Mouse (Mus musculus) hindbrain, embryonic 11.5 days (tissue): ENCODE results near the gene Asna1. TPM values are rescaled to one million over a fixed set of nuclear protein-coding genes. Genes with fewer than 3 reads are reported as not detected.
A peak's percentile ranks its signal among the peaks of the same experiment; 100 is the strongest.

Experiments used
- ATAC-seq: fragments of 200-750 bp; cut with Nextera tagmentation; 2 replicates; pipeline ENCODE4 v1.8.0; 2017; ENCODE audit warnings: mild to moderate bottlenecking, moderate TSS enrichment, moderate library complexity; ENCODE audit not compliant: low FRiP score
- DNase-seq: peaks from one replicate; pipeline ENCODE4 v3.0.0-alpha.2; 2015; ENCODE audit warnings: low spot score
- H3K27ac ChIP-seq: fragments of 300-500 bp; sonication (generic); 2 replicates; pipeline ENCODE4 v1.5.1; 2014; ENCODE audit warnings: mild to moderate bottlenecking, low read depth, low read length
- H3K27me3 ChIP-seq: fragments of 300-500 bp; sonication (generic); 2 replicates; pipeline ENCODE4 v1.6.1; 2014; ENCODE audit warnings: mild to moderate bottlenecking, low read length, moderate library complexity, mixed read lengths; ENCODE audit not compliant: control insufficient read depth, insufficient read depth
- H3K36me3 ChIP-seq: fragments of 300-500 bp; sonication (generic); 2 replicates; pipeline ENCODE4 v1.6.1; 2014; ENCODE audit warnings: mild to moderate bottlenecking, low read length, moderate library complexity, mixed read lengths; ENCODE audit not compliant: control insufficient read depth, insufficient read depth
- H3K4me1 ChIP-seq: fragments of 300-500 bp; sonication (generic); replicated peaks from 2 replicates; pipeline ENCODE4 v1.6.1; 2014; ENCODE audit warnings: low read length, mixed read lengths; ENCODE audit not compliant: control insufficient read depth, insufficient read depth
- H3K4me2 ChIP-seq: fragments of 300-500 bp; sonication (generic); replicated peaks from 2 replicates; pipeline ENCODE4 v1.6.1; 2014; ENCODE audit warnings: mild to moderate bottlenecking, low read depth, low read length
- H3K4me3 ChIP-seq: fragments of 300-500 bp; sonication (generic); 2 replicates; pipeline ENCODE4 v1.5.1; 2014; ENCODE audit warnings: low read depth, low read length
- H3K9ac ChIP-seq: fragments of 300-500 bp; sonication (generic); 2 replicates; pipeline ENCODE4 v1.6.1; 2014; ENCODE audit warnings: low read depth, low read length
- H3K9me3 ChIP-seq: fragments of 300-500 bp; sonication (generic); 2 replicates; pipeline ENCODE4 v1.6.1; 2016; ENCODE audit warnings: low read length; ENCODE audit not compliant: control insufficient read depth
- WGBS: fragments of 180-500 bp; shearing (Covaris S2); extraction: QIAGEN DNeasy Blood & Tissue Kit; methylation state at CpG from one replicate; pipeline ENCODE4 v1.1.7; 2014; 5-methylcytosine and 5-hydroxymethylcytosine counted together
- polyA plus RNA-seq: library from polyadenylated mRNA; unstranded; fragments of >200 nt; fragmentation: Nextera tagmentation; extraction: Ambion mirVana; gene quantifications from 2 replicates; pipeline ENCODE4 v1.2.1, GENCODE M21; 2014

Asna1 gene
- polyA plus RNA-seq, 1 experiment from 2014 or later = 134 TPM

DNA sequence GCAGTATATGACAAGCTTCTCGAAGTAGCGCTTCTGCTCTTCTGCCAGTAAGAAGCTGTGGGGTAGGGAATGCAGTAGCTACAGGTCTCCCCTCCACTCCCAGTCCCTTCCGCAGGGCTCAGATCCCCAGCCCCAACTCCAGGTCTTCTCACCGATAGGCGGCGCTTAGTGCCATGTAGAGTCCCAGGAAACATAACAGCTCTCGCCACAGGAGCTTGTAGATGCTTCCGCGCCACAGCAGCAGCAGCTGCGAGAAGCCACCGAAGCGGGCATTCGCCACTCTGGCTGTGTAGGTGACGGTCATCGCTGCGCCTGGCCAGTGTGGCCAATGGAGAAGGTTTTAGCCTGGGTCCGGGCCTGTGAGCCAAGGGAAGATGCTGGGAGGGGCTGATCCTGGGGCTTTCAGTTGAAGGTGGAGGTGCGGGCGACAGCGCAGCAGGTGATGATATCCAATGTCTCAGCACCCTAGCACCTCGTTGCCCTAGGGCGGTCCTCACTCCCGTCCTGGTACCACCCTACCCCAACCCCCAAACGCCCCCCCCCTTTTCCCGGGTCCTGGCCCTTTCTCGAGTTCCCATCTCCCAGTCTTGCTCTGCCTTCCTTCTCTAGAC, 11.7 kb downstream of the Asna1 start:
- peaks cover 3% of the 10 kb centered on the region; the same call in 1 of the 2 replicates for H3K36me3 ChIP-seq
- 7% methylated on average over 23 of the region's 26 CpGs for WGBS
- peak overlapping the region; percentile 55 for H3K4me2 ChIP-seq
- peak overlapping the region; percentile 39; the same call in 1 of the 2 replicates for H3K9ac ChIP-seq
- H3K4me1 ChIP-seq = no peaks in the 10 kb centered on the region
- ATAC-seq = peak; percentile 66
- no peaks in the 10 kb centered on the region for H3K9me3 ChIP-seq
- peak; percentile 85 for DNase-seq
- 0 out of 2 replicates have a peak overlapping the region, but pooled peaks have one; percentile 12 for H3K4me3 ChIP-seq
- peaks cover 32% of the 10 kb centered on the region for H3K27me3 ChIP-seq
- no peak overlapping the region for H3K27ac ChIP-seq

- Histone ChIP-seq H3K4me3 (no peak overlapping the region), H3K27me3 (peaks cover 34% of the 10 kb centered on the region), H3K9ac (no peak overlapping the region), H3K36me3 (no peaks in the 10 kb centered on the region), H3K27ac (no peak overlapping the region), H3K9me3 (no peaks in the 10 kb centered on the region), H3K4me2 (no peak overlapping the region), H3K4me1 (no peaks in the 10 kb centered on the region)
- 16% methylated on average over 28 of the region's 28 CpGs for WGBS
- no peak for DNase-seq
- no peak for ATAC-seq
Measured at GRCm38 (mm10) chr8:85011242-85011641, 13.8 kb downstream of the Asna1 start.

DNA sequence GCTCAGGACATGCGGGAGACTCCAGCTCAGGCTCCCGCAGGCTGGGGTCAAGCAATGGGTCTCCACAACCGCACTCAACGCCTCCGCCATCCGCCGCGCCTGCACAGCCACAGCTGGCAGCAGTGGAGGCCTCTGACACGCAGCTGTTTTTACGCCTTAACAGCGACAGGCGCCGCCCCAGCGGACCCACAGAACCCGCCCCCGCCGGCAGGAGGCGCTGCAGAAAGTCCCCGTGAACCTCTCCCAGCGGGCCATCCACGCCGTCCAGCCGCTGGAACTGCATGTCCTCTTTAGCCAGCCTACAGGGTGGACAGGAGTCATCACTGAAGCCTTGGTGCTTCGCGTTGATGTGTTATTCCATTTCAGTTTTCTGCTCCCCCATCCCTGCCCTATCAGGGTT, 17.4 kb downstream of the Asna1 start:
- DNase-seq (peak; percentile 49), ATAC-seq (no peak)
- Histone ChIP-seq H3K36me3 (no peaks in the 10 kb centered on the region), H3K27ac (no peak overlapping the region), H3K27me3 (peaks cover 27% of the 10 kb centered on the region), H3K9ac (no peak overlapping the region), H3K9me3 (no peaks in the 10 kb centered on the region), H3K4me1 (no peaks in the 10 kb centered on the region), H3K4me2 (no peak overlapping the region), H3K4me3 (no peak overlapping the region)
- WGBS = 18% methylated on average over 25 of the region's 25 CpGs

DNA sequence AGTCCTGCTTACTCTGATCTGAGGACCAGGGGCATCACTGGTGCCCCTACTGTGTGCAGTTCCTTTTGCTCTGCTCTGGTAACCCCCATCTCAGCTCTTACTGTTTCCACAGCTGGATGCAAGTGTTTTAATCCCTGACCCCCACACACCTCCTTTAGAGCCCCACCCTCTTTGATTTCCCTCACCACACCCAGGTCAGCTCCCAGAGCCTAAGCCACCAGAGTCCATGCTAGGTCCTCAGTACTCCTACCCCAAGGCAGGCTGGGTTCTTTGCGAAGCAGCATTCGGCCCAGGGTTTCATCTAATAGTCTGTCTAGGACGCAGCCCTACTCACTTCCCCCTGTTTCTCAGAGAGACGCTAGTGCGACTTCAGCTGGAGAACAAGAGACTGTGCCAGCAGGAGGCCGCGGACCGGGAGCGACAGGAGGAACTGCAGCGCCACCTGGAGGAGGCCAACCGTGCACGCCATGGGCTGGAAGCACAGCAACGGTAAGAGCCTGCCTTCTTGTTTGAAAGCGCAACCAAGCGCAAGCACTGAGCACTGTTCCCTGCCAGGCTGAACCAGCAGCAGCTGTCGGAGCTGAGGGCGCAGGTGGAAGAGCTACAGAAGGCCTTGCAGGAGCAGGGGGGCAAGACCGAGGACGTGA, 27.3 kb downstream of the Asna1 start:
- Histone ChIP-seq H3K9ac (peak overlapping the region; percentile 54; the same call in 1 of the 2 replicates), H3K9me3 (no peaks in the 10 kb centered on the region), H3K4me1 (peaks cover 3% of the 10 kb centered on the region), H3K4me3 (no peak overlapping the region), H3K36me3 (no peaks in the 10 kb centered on the region), H3K4me2 (peak overlapping the region; percentile 21; the same call in 1 of the 2 replicates), H3K27me3 (peaks cover 10% of the 10 kb centered on the region), H3K27ac (no peak overlapping the region)
- ATAC-seq (peak; percentile 80), DNase-seq (peak; percentile 94)
- WGBS = 3% methylated on average over 18 of the region's 19 CpGs

GRCm38 (mm10) chr8:84996978-84997377, 28.1 kb downstream of the Asna1 start:
- Histone ChIP-seq H3K4me3 (no peak overlapping the region), H3K36me3 (no peaks in the 10 kb centered on the region), H3K4me1 (peaks cover 3% of the 10 kb centered on the region), H3K9me3 (no peaks in the 10 kb centered on the region), H3K27ac (no peak overlapping the region), H3K9ac (no peak overlapping the region), H3K27me3 (peaks cover 10% of the 10 kb centered on the region), H3K4me2 (no peak overlapping the region)
- 77% methylated on average over 5 of the region's 5 CpGs for WGBS
- ATAC-seq = no peak
- no peak for DNase-seq

- Histone ChIP-seq H3K27me3 (peaks cover 10% of the 10 kb centered on the region), H3K9me3 (no peaks in the 10 kb centered on the region), H3K36me3 (no peaks in the 10 kb centered on the region), H3K4me2 (no peak overlapping the region), H3K27ac (no peak overlapping the region), H3K9ac (0 out of 2 replicates have a peak overlapping the region, but pooled peaks have one; percentile 11), H3K4me1 (peaks cover 6% of the 10 kb centered on the region), H3K4me3 (no peak overlapping the region)
- DNase-seq (peak; percentile 23), ATAC-seq (no peak)
- WGBS = 24% methylated on average over 25 of the region's 25 CpGs
Measured at GRCm38 (mm10) chr8:84995680-84996079, 29.4 kb downstream of the Asna1 start.

- no peak overlapping the region for H3K4me2 ChIP-seq
- peaks cover 10% of the 10 kb centered on the region for H3K27me3 ChIP-seq
- H3K9ac ChIP-seq = no peak overlapping the region
- H3K4me3 ChIP-seq = no peak overlapping the region
- ATAC-seq = no peak
- no peak for DNase-seq
- 98% methylated on average over 9 of the region's 9 CpGs for WGBS
- no peaks in the 10 kb centered on the region for H3K36me3 ChIP-seq
- H3K4me1 ChIP-seq = peaks cover 7% of the 10 kb centered on the region
- no peak overlapping the region for H3K27ac ChIP-seq
- H3K9me3 ChIP-seq = no peaks in the 10 kb centered on the region
Measured at GRCm38 (mm10) chr8:84994375-84994774, 30.7 kb downstream of the Asna1 start.

GRCm38 (mm10) chr8:84990836-84991235, 34.2 kb downstream of the Asna1 start:
- H3K27ac ChIP-seq = no peak overlapping the region
- DNase-seq = peak; percentile 48
- H3K36me3 ChIP-seq = no peaks in the 10 kb centered on the region
- H3K9me3 ChIP-seq = no peaks in the 10 kb centered on the region
- H3K4me2 ChIP-seq = peak overlapping the region; percentile 84
- H3K9ac ChIP-seq = peak overlapping the region; percentile 76
- WGBS = under 1% methylated on average over 15 of the region's 15 CpGs
- peaks cover 4% of the 10 kb centered on the region for H3K4me1 ChIP-seq
- peaks cover 25% of the 10 kb centered on the region for H3K27me3 ChIP-seq
- peak; percentile 64 for ATAC-seq
- H3K4me3 ChIP-seq = peak overlapping the region; percentile 52

DNA sequence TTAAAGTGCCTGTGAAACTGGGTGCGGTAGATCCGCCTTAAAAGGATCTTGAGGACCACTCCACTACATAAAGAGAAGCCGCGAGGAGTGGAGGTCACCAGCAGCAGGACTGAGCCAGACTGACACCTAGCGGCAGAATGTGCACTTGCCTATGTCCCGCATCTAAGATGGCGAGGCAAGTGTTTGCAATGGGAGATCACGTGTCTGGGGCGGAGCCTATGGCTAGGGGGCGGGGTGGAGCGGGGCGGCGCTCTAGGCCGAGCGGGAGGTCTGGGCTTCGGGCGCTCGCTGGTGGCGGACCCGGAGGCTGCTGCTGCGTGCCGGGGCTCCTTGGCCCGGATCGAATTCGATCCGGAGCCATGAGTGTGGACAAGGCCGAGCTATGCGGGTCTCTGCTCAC, 34.7 kb downstream of the Asna1 start, which contains the start of gene Hook2:
TSS of gene Hook2 (plus strand) at position 255 of the 400 bp plus-strand sequence.
- no peak within 1 kb of the TSS for H3K27ac ChIP-seq
- ATAC-seq = peak; percentile 94

More for the DNA sequence above, 34.7 kb downstream of the Asna1 start, which contains the start of gene Hook2:
- Histone ChIP-seq H3K9me3 (no peaks in the 10 kb centered on the region), H3K4me3 (peak within 1 kb of the TSS; percentile 52), H3K36me3 (no peaks in the 10 kb centered on the region), H3K9ac (peak within 1 kb of the TSS; percentile 76), H3K4me2 (peak within 1 kb of the TSS; percentile 84), H3K27me3 (peaks cover 21% of the 10 kb centered on the region), H3K4me1 (peaks cover 8% of the 10 kb centered on the region)
- peak; percentile 98 for DNase-seq
- under 1% methylated on average over 28 of the region's 28 CpGs for WGBS
